Mouse (Mus musculus) forebrain, embryonic 15.5 days (tissue): ENCODE measurements around the gene Zdhhc23. TPM values are rescaled to one million over a fixed set of nuclear protein-coding genes. Genes with fewer than 3 reads are reported as not detected.

Experiments
- ATAC-seq: fragments of 200-750 bp; cut with Nextera tagmentation; replicated peaks from 2 replicates; pipeline ENCODE4 v1.8.0; 2017; ENCODE audit warnings: mild to moderate bottlenecking, moderate TSS enrichment, moderate library complexity
- H3K27ac ChIP-seq: fragments of 300-500 bp; sonication (generic); replicated peaks from 2 replicates; pipeline ENCODE4 v1.5.1; 2015; ENCODE audit warnings: mild to moderate bottlenecking, inconsistent platforms
- H3K27me3 ChIP-seq: fragments of 300-500 bp; sonication (generic); 2 replicates; pipeline ENCODE4 v1.6.1; 2015; ENCODE audit warnings: inconsistent platforms
- H3K36me3 ChIP-seq: fragments of 300-500 bp; sonication (generic); 2 replicates; pipeline ENCODE4 v1.6.1; 2015; ENCODE audit warnings: mild to moderate bottlenecking, inconsistent platforms
- H3K4me1 ChIP-seq: fragments of 300-500 bp; sonication (generic); 2 replicates; pipeline ENCODE4 v1.6.1; 2015; ENCODE audit warnings: inconsistent platforms
- H3K4me2 ChIP-seq: fragments of 300-500 bp; sonication (generic); replicated peaks from 2 replicates; pipeline ENCODE4 v1.6.1; 2015; ENCODE audit warnings: mild to moderate bottlenecking, inconsistent platforms
- H3K4me3 ChIP-seq: fragments of 300-500 bp; sonication (generic); 2 replicates; pipeline ENCODE4 v1.5.1; 2015; ENCODE audit warnings: mild to moderate bottlenecking, inconsistent platforms
- H3K9ac ChIP-seq: fragments of 300-500 bp; sonication (generic); replicated peaks from 2 replicates; pipeline ENCODE4 v1.6.1; 2015; ENCODE audit warnings: mild to moderate bottlenecking, inconsistent platforms
- H3K9me3 ChIP-seq: fragments of 300-500 bp; sonication (generic); 2 replicates; pipeline ENCODE4 v1.6.1; 2016; ENCODE audit warnings: inconsistent platforms
- WGBS: fragments of 180-500 bp; shearing (Covaris S2); methylation state at CpG from one replicate; pipeline ENCODE4 v1.1.7; 2015; ENCODE audit warnings: mixed read lengths; 5-methylcytosine and 5-hydroxymethylcytosine counted together
- microRNA-seq: library from miRNA; unstranded; fragments of <30 nt; microRNA quantifications from one replicate; pipeline ENCODE4, GENCODE M21; 2016
- polyA plus RNA-seq: library from polyadenylated mRNA; unstranded; fragments of >200 nt; fragmentation: Nextera tagmentation; extraction: Ambion mirVana; gene quantifications from 2 replicates; pipeline ENCODE4 v1.2.1, GENCODE M21; 2015

The Zdhhc23 gene
- polyA plus RNA-seq, 1 experiment from 2014 or later = 3.2 TPM

DNA sequence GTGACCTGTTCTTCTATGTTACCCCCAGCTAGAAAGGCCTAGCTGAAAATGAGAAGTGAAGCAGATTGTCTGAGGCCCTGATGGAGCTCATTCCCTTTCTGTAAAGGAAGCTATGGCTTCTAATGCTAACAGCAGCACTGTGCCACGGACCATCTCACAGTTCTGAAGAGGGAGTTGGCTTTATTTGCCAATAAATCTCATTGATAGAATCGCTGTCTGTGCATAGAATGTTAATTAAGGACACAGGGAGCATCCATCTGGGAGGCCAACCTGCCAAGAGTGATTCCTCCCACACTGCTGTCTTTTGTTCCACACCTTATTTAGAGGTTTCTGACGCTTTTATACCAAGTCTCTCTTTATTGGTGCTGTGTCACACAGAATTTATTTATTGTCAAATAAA, 48.1 kb downstream of the Zdhhc23 start:
- 50% methylated on average over 3 of the region's 3 CpGs for WGBS
- no peak overlapping the region for H3K4me3 ChIP-seq
- H3K4me1 ChIP-seq = peaks cover 4% of the 10 kb centered on the region; the same call in 1 of the 2 replicates
- H3K4me2 ChIP-seq = no peak overlapping the region
- no peak for ATAC-seq
- H3K27ac ChIP-seq = no peak overlapping the region
- no peaks in the 10 kb centered on the region for H3K36me3 ChIP-seq
- H3K27me3 ChIP-seq = no peaks in the 10 kb centered on the region
- H3K9ac ChIP-seq = no peak overlapping the region
- H3K9me3 ChIP-seq = no peaks in the 10 kb centered on the region

DNA sequence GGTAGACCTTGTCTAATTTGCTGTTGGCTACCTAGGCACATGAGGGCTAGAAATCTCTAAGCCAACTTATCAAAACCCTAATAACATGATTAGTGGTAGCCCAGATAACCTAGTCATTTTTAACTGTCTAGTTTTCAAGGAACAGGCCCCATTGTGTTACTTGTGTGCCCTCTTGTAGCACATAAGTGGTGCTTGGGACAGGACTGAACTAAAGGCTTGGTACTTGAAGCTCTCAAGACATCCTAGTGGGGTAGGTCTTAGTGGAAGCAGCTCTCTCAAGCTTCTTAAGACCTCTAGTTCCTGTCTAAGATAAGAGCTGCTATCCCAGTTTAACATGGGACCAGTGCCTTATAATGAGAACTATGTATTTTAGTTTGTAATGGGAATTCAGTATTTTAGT, 49.0 kb downstream of the Zdhhc23 start:
- no peak overlapping the region for H3K4me3 ChIP-seq

DNA sequence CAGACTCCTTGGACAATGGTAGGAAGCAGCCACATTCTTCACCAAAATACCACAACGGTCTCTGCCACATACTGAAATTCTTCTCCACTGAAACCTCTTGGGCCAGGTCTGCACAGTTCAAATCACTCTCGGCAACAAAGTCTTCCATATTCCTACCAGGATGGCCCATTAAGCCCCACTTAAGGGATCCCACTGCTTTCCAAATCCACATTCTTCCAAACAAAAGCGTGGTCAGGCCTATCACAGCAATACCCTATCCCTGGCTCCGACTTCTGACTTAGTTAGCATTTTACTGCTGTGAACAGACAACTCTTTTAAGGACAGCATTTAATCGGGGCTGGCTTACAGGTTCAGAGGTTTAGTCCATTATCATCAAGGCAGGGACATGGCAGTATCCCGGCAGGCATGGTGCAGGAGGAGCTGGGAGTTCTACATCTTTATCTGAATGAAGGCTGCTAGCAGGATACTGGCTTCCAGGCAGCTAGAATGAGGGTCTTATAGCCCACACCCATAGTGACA, 53.2 kb downstream of the Zdhhc23 start, which contains the start of gene Qtrt2:
Qtrt2 (minus strand) TSS at position 469 of the 519 bp plus-strand sequence.
- H3K4me2 ChIP-seq = no peak within 1 kb of the TSS
- no peak within 1 kb of the TSS for H3K4me3 ChIP-seq
- WGBS = 72% methylated on average over 6 of the region's 6 CpGs
- H3K9me3 ChIP-seq = no peaks in the 10 kb centered on the region
- no peaks in the 10 kb centered on the region for H3K36me3 ChIP-seq
- 0 out of 2 replicates have a peak within 1 kb of the TSS, but pooled peaks have one; percentile 46 for H3K27ac ChIP-seq
- H3K4me1 ChIP-seq = peaks cover 3% of the 10 kb centered on the region; the same call in 1 of the 2 replicates
- H3K9ac ChIP-seq = no peak within 1 kb of the TSS
- ATAC-seq = no peak
- no peaks in the 10 kb centered on the region for H3K27me3 ChIP-seq

More for the DNA sequence above, 49.0 kb downstream of the Zdhhc23 start:
- H3K9ac ChIP-seq = no peak overlapping the region
- no peak overlapping the region for H3K4me2 ChIP-seq
- no peaks in the 10 kb centered on the region for H3K9me3 ChIP-seq
- H3K27me3 ChIP-seq = no peaks in the 10 kb centered on the region
- no peak overlapping the region for H3K27ac ChIP-seq
- no peaks in the 10 kb centered on the region for H3K36me3 ChIP-seq
- ATAC-seq = no peak
- H3K4me1 ChIP-seq = peaks cover 3% of the 10 kb centered on the region; the same call in 1 of the 2 replicates

DNA sequence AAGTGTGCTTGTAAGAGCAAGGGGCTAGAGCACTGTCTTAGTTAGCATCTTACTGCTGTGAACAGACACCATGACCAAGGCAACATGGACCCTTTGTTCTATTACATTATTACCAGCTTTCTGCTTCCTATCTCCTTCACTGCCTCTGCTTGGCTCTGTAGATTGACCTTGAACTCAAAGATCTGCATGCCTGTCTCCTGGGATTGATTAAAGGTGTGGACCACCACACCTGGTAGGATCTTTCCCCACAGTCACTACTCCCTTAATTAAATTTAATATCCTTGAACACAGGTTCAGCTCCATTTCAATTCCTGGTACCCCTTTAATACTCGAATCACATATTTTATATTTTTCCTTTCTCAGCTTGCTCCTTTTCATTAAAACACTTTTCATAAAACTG, 53.7 kb downstream of the Zdhhc23 start:
- H3K27ac ChIP-seq = 0 out of 2 replicates have a peak overlapping the region, but pooled peaks have one; percentile 46
- H3K36me3 ChIP-seq = no peaks in the 10 kb centered on the region
- ATAC-seq = no peak
- no peak overlapping the region for H3K9ac ChIP-seq
- 86% methylated on average over 1 of the region's 1 CpGs for WGBS
- no peak overlapping the region for H3K4me2 ChIP-seq
- no peaks in the 10 kb centered on the region for H3K9me3 ChIP-seq
- peaks cover 3% of the 10 kb centered on the region; the same call in 1 of the 2 replicates for H3K4me1 ChIP-seq
- no peaks in the 10 kb centered on the region for H3K27me3 ChIP-seq
- H3K4me3 ChIP-seq = no peak overlapping the region

DNA sequence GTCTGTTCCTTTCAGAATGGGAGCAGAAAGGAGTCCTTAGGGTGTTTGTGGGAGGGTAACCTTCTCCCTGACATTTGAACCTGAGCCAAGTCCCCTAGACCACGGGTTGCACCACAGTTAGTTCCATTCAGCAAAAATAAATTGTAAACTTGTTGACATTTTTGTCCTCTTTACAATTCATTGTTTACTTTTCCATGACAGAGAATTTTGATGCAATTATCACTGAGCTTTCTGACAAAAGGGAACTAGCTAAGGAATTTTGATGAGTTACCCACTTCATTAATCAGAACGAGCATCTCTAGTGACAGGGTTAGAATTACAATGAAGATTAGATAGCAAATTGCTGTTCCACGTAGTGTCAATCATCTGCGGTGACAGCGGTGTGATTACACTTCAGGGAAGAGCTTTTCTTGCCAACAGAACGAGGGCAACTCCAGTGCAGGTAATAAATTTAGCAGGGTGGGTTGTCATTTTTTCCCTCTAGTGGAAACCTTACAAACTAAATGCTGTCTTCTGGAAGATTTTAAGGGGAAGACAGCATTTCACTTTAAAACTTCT, 54.5 kb downstream of the Zdhhc23 start:
- H3K4me2 ChIP-seq = no peak overlapping the region
- 47% methylated on average over 6 of the region's 6 CpGs for WGBS
- no peaks in the 10 kb centered on the region for H3K27me3 ChIP-seq
- no peaks in the 10 kb centered on the region for H3K9me3 ChIP-seq
- H3K27ac ChIP-seq = peak overlapping the region; percentile 9; the same call in 1 of the 2 replicates
- no peak overlapping the region for H3K9ac ChIP-seq
- ATAC-seq = peak; percentile 68; the same call in 1 of the 2 replicates
- no peak overlapping the region for H3K4me3 ChIP-seq
- no peaks in the 10 kb centered on the region for H3K36me3 ChIP-seq
- H3K4me1 ChIP-seq = peaks cover 3% of the 10 kb centered on the region; the same call in 1 of the 2 replicates

DNA sequence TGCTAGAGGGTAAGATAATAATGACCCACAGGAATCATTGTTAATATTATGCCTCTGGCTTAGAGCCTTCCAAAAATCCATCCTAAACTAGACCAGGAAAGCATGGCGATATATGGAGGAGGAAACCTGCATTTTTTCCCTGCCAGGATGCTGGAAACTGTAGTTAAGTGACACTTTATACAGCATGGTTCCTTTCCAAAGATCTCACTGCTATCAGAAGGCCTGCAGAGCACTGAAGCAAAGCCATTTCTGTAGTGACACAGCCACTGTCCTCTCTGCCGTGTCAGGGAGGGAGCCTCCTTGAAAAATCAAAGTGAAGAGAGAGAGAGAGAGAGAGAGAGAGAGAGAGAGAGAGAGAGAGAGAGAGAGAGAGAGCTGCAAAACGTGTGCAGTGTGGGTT, 57.0 kb downstream of the Zdhhc23 start:
- ATAC-seq = no peak

DNA sequence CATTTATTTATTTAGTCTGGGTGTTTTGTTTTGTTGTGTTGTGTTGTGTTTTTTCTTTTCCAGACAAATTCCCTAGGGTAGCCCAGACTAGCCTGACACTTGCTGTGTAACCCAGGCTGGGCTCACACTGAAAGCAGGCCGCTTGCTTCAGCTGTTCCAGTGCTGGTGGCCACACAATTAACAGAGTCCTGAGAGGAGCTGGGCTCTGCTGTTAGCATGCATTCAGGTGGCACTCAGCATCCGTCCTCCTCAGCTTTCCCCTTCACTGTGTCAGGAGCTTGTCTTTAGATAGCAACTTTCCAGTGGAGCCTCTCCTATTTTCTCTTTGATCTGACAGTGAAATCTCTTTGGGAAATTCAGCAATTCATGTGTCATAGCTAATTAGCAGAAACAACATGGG, 57.6 kb downstream of the Zdhhc23 start:
- peaks cover 3% of the 10 kb centered on the region; the same call in 1 of the 2 replicates for H3K4me1 ChIP-seq
- no peak overlapping the region for H3K9ac ChIP-seq
- no peaks in the 10 kb centered on the region for H3K9me3 ChIP-seq
- 38% methylated on average over 2 of the region's 2 CpGs for WGBS
- H3K27ac ChIP-seq = no peak overlapping the region
- H3K4me3 ChIP-seq = no peak overlapping the region
- H3K4me2 ChIP-seq = no peak overlapping the region
- no peak for ATAC-seq
- no peaks in the 10 kb centered on the region for H3K27me3 ChIP-seq
- no peaks in the 10 kb centered on the region for H3K36me3 ChIP-seq

More for the DNA sequence above, 57.0 kb downstream of the Zdhhc23 start:
- no peak overlapping the region for H3K4me2 ChIP-seq
- no peak overlapping the region for H3K9ac ChIP-seq
- peaks cover 3% of the 10 kb centered on the region; the same call in 1 of the 2 replicates for H3K4me1 ChIP-seq
- 50% methylated on average over 3 of the region's 3 CpGs for WGBS
- no peaks in the 10 kb centered on the region for H3K9me3 ChIP-seq
- no peaks in the 10 kb centered on the region for H3K36me3 ChIP-seq
- H3K27ac ChIP-seq = no peak overlapping the region
- H3K4me3 ChIP-seq = no peak overlapping the region
- H3K27me3 ChIP-seq = no peaks in the 10 kb centered on the region

DNA sequence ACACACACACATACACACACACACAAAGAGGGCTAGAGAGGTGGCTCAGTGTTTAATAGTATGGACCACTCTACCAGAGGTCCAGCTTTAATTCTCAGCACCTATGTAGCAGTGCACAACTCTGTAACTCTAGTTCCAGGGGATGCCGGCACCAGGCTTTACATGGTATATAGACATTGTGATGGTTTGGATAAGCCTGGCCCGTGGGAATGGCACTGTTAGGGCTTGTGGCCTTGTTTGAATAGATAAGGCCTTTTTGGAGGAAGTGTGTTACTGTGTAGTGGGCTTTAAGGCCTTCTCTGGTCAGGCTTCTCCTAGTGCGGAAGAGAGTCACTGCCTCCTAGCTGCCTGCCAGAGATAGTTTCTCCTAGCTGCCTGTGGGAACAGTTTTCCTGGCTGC, 60.7 kb downstream of the Zdhhc23 start:
- no peaks in the 10 kb centered on the region for H3K27me3 ChIP-seq
- no peaks in the 10 kb centered on the region for H3K36me3 ChIP-seq
- 86% methylated on average over 3 of the region's 3 CpGs for WGBS
- no peak overlapping the region for H3K27ac ChIP-seq
- H3K4me1 ChIP-seq = no peaks in the 10 kb centered on the region
- no peak overlapping the region for H3K9ac ChIP-seq
- no peaks in the 10 kb centered on the region for H3K9me3 ChIP-seq
- no peak overlapping the region for H3K4me3 ChIP-seq
- no peak for ATAC-seq
- H3K4me2 ChIP-seq = no peak overlapping the region

Small RNA genes within 50 kb of the gene (microRNA-seq; reads per million reads assigned to microRNA genes)
- gene Mir3470b = not detected

Other genes starting within 250 kb of the Zdhhc23 start
- 0.20 TPM in 1 of 2 replicates, not detected in the other for gene Drd3, start 225.8 kb downstream of the Zdhhc23 start, polyA plus RNA-seq
- gene Ccdc191, start 90.0 kb downstream of the Zdhhc23 start, polyA plus RNA-seq = 9.4 and 12.2 TPM in 2 replicates
- 25.1 and 26.7 TPM in 2 replicates for gene Qtrt2, start 53.0 kb downstream of the Zdhhc23 start, polyA plus RNA-seq
- 2.1 and 4.2 TPM in 2 replicates for gene Gramd1c, start 83.6 kb upstream of the Zdhhc23 start, polyA plus RNA-seq
- gene Atp6v1a, start 159.9 kb upstream of the Zdhhc23 start, polyA plus RNA-seq = 91.2 and 107 TPM in 2 replicates
- 82.1 and 84.7 TPM in 2 replicates for gene Naa50, start 160.0 kb upstream of the Zdhhc23 start, polyA plus RNA-seq
- gene Usf3, start 193.5 kb upstream of the Zdhhc23 start, polyA plus RNA-seq = 3.5 and 3.7 TPM in 2 replicates